Mouse (Mus musculus) c-Kit-negative CD71-positive TER-119-positive erythroid progenitor cells, embryonic 14.5 days (primary cell): ENCODE data around the gene Rnf225.

Source experiments
- DNase-seq: peaks from one replicate; pipeline ENCODE4 v3.0.0-alpha.2; 2013; ENCODE audit warnings: low read depth, low spot score

The Rnf225 gene

DNA sequence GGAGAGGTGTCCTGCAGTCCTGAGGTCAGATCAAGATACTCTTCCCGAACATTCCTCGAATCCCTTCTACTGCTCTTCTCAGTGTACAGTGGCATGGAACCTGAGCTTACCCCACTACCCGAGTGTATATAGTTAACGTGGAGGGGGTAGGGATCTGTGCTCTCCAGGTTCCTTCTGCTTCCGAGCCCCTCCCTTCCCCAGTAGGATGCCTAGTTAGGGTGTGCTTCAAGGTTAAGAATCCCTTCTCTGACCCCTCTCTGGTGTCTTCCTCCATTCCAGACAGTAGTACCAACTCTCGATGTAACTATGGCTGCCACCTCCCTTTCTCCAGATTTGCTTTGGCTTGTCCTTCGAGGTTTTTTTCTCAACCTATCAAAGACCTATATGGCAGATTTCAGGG lies 53.1 kb downstream of the Rnf225 start:
- no peak for DNase-seq
